Mouse (Mus musculus) layer of hippocampus, adult 8-10 months (tissue): ENCODE data around the gene Plcb3. TPM values are rescaled to one million over a fixed set of nuclear protein-coding genes. Genes with fewer than 3 reads are reported as not detected.

Source experiments
- DNase-seq, 2 experiments: peaks; one replicate each; pipeline ENCODE4 v3.0.0; 2022; ENCODE audit warnings: low spot score in 2 of 2
- microRNA-seq, 2 experiments: library from miRNA; unstranded; fragments of <30 nt; microRNA quantifications; one replicate each; pipeline ENCODE4 v1.2.0; 2022
- total RNA-seq, 4 experiments: library from RNA; stranded (reverse); gene quantifications; 2 replicates each; pipeline ENCODE4 v1.2.4; 2022

Gene Plcb3
- total RNA-seq, 4 experiments from 2014 or later = 13.4 to 19.9 (median 18.0) TPM

- no peak for DNase-seq
Observed at GRCm38 (mm10) chr19:6906199-6906598, 70.1 kb downstream of the Plcb3 start.

DNA sequence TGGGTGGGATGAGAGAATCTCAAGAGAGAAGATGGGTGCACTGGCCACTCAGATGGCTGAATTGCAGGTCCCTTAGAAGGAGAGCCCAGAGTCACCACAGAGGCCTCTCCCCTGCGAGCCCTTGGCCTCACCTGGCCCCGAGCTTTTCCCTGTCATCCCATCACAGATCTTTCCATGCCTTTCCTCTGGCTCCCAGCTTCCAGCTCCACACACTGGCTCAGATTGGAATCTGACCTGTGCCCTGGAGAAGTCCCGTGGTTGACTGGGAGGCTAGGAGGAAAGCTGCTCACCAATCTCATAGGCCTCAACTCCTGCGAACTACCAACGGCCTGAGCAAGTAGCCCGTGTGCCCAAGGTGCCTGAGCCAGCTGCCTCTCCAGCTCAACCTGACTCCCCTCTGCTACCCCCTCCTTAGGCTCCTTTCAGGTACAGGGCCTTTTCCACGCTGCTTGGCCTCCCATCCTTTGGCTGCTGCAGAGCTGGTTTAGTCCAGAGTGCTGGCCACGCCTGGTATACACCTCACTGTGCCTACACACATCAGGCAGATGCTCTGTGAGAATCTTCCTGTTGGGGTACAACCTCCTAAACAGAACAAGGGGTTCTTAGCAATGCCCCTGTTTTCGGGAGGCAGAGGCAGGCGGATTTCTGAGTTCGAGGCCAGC is 70.6 kb downstream of the Plcb3 start:
- no peak for DNase-seq

DNA sequence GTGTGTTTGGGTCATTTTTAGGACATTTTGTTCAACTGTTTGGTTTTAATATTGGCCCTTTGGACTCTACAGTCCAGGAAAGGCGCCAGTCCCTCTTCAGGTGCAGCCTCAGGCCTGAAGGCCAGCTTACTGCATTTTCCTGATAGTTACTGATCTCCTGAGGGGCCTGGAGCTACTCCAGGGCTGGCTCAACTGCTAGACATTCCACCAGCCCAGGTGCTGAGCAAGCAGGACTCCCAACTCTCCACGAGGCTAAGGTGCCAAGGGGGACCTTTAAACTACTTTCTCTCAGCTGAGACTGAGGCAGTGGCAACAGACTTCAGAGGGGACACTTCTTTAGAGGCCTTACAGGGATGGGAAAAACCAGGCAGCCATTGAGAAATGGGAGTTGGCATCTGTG is 71.4 kb downstream of the Plcb3 start:
- DNase-seq = no peak

DNA sequence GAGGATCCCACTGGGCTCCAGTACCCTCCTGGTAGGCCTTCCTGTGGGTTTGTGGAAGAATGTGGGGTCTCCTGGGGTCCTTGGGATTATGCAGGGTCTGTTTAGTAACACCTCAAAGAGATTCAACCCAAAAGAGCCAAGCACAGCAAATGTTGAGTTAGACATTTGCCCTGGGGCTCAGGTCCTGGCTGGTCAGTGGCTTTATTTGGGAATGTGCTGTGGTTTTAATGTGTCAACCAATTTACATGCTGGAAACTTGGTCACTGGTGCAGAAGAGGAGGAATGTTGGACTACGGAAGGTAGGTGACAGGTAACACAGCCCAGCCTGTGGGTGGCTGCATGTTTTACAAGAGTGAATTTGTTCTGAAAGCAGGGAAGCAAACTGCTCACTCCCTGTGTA is 73.2 kb downstream of the Plcb3 start:
- DNase-seq = no peak

Small RNA genes lying within 50 kb of the gene (microRNA-seq; reads per million reads assigned to microRNA genes)
- gene Mir6990 = 3.8 to 6.1 reads per million in 2 experiments

Other genes starting within 250 kb of the Plcb3 start
- 10 to 100 TPM; 33.7 to 42.9 (median 37.6) TPM for gene Rps6ka4, start 135.8 kb downstream of the Plcb3 start, total RNA-seq
- gene Ccdc88b, start 118.3 kb downstream of the Plcb3 start, total RNA-seq = 10 to 100 TPM in 3 of 4 experiments, 1 to 10 TPM in 1; 7.5 to 17.4 (median 12.6) TPM
- gene Trmt112, start 66.8 kb downstream of the Plcb3 start, total RNA-seq = 10 to 100 TPM; 40.3 to 53.0 (median 45.6) TPM
- 100 to 1,000 TPM; 279 to 406 (median 342) TPM for gene Prdx5, start 66.4 kb downstream of the Plcb3 start, total RNA-seq
- 10 to 100 TPM; 54.2 to 76.0 (median 64.8) TPM for gene Esrra, start 54.7 kb downstream of the Plcb3 start, total RNA-seq
- gene Catsperz, start 51.1 kb downstream of the Plcb3 start, total RNA-seq = 10 to 100 TPM; 10.4 to 11.4 (median 11.0) TPM
- gene Kcnk4, start 42.0 kb downstream of the Plcb3 start, total RNA-seq = 10 to 100 TPM; 13.4 to 23.1 (median 15.8) TPM
- gene Bad, start 34.6 kb downstream of the Plcb3 start, total RNA-seq = 10 to 100 TPM; 32.5 to 39.8 (median 37.3) TPM
- 100 to 1,000 TPM in 3 of 4 experiments, 10 to 100 TPM in 1; 92.5 to 107 (median 104) TPM for gene Gpr137, start 34.0 kb downstream of the Plcb3 start, total RNA-seq
- gene Ppp1r14b, start 1.5 kb downstream of the Plcb3 start, total RNA-seq = 10 to 100 TPM; 55.4 to 81.1 (median 63.5) TPM
- gene Fkbp2, start 4.0 kb upstream of the Plcb3 start, total RNA-seq = 100 to 1,000 TPM in 1 of 4 experiments, 10 to 100 TPM in 3; 63.5 to 104 (median 83.1) TPM
- gene Vegfb, start 11.2 kb upstream of the Plcb3 start, total RNA-seq = 10 to 100 TPM; 80.4 to 93.8 (median 90.1) TPM
- gene Dnajc4, start 16.1 kb upstream of the Plcb3 start, total RNA-seq = 10 to 100 TPM; 26.1 to 29.9 (median 29.5) TPM
- 10 to 100 TPM; 13.7 to 17.4 (median 14.2) TPM for gene Nudt22, start 19.6 kb upstream of the Plcb3 start, total RNA-seq
- 10 to 100 TPM; 16.5 to 20.8 (median 16.6) TPM for gene Trpt1, start 19.7 kb upstream of the Plcb3 start, total RNA-seq
- gene Fermt3, start 43.0 kb upstream of the Plcb3 start, total RNA-seq = 10 to 100 TPM in 2 of 4 experiments, 1 to 10 TPM in 2; 3.7 to 17.8 (median 9.2) TPM
- gene Stip1, start 63.5 kb upstream of the Plcb3 start, total RNA-seq = 100 to 1,000 TPM; 155 to 228 (median 191) TPM
- gene Macrod1, start 80.3 kb upstream of the Plcb3 start, total RNA-seq = 10 to 100 TPM; 19.2 to 21.4 (median 20.1) TPM
- 10 to 100 TPM; 18.9 to 23.5 (median 21.5) TPM for gene Flrt1, start 129.3 kb upstream of the Plcb3 start, total RNA-seq
- 100 to 1,000 TPM; 277 to 297 (median 291) TPM for gene Otub1, start 229.8 kb upstream of the Plcb3 start, total RNA-seq
- gene Cox8a, start 241.1 kb upstream of the Plcb3 start, total RNA-seq = 1,000 to 10,000 TPM; 1,017 to 1,089 (median 1,062) TPM